Mouse (Mus musculus): ENCODE measurements around the gene Ifitm10. TPM values are rescaled to one million over a fixed set of nuclear protein-coding genes. Genes with fewer than 3 reads are reported as not detected.
A peak's percentile ranks its signal among the peaks of the same experiment; 100 is the strongest.
"Not testable (repeated sequence)": the region's sequence is repeated elsewhere in the genome, so short reads cannot be mapped to it uniquely, and the experiment has no call there.

Ifitm10 gene
- polyA plus RNA-seq, 2 experiments, result 0.87 to 1.3 TPM

DNA sequence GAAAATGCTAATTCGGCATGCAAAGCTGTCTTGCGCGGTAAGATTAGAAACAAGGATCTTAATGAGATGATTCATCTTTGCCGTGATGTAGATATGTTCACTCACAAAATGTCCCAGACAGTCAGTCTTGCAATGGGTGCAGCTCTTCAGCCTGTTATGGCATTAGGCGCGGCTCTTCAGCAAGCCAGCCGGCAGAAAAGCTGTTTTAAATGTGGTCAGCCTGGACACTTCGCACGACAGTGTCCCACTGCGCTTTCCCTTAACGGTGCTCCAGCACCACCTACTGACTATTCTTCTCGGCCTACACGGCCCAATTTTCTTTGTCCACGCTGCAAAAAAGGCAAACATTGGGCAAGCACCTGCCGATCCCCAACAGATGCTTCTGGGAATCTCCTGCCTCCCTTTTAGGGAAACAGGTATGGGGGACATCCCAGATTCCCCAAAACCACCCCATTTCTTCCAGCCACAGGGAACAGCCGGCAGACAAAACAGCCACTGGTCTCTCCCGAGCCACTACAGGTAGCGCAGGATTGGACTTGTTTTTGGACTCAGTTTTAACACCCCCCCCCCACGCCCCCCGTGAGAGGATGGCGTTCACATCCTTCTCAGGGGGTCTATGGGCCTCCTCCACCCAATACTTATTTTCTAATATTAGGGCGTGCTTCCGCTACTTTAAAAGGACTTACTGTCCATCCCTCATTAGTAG lies 88.3 kb downstream of the Ifitm10 start:
- Histone ChIP-seq H3K27ac (no peak overlapping the region), H3K9me3 (ENCODE audit: control insufficient read depth, low read length) (no peaks in the 10 kb centered on the region), H3K4me3 (ENCODE audit: insufficient read depth in 1 of 2, low read depth in 2 of 2, low read length in 2 of 2) (no peak overlapping the region), H3K9ac (replicated peaks) (no peak overlapping the region), H3K36me3 (replicated peaks; ENCODE audit: control insufficient read depth, insufficient read depth, low read depth) (no peaks in the 10 kb centered on the region), H3K27me3 (ENCODE audit: control insufficient read depth, insufficient read depth, low read length) (peaks cover 22% of the 10 kb centered on the region), H3K4me2 (ENCODE audit: low read depth) (peak overlapping the region; percentile 70), H3K4me1 (replicated peaks; ENCODE audit: control insufficient read depth in 2 of 2, insufficient read depth in 2 of 2, low read length in 1 of 2) (no peaks in the 10 kb centered on the region; a peak in 1 of 4 replicates)
- DNase-seq (ENCODE audit: low read depth in 3 of 3, low spot score in 3 of 3) (no peak), ATAC-seq (ENCODE audit: insufficient read depth) (no peak)
- TF ChIP-seq EP300 (IDR thresholded peaks at IDR 0.05; ENCODE audit: low read depth) (no peak), CTCF (IDR thresholded peaks at IDR 0.05; ENCODE audit: low read depth) (no peak)
- 23% methylated on average over 23 of the region's 23 CpGs for WGBS (ENCODE audit: insufficient replicate concordance)

DNA sequence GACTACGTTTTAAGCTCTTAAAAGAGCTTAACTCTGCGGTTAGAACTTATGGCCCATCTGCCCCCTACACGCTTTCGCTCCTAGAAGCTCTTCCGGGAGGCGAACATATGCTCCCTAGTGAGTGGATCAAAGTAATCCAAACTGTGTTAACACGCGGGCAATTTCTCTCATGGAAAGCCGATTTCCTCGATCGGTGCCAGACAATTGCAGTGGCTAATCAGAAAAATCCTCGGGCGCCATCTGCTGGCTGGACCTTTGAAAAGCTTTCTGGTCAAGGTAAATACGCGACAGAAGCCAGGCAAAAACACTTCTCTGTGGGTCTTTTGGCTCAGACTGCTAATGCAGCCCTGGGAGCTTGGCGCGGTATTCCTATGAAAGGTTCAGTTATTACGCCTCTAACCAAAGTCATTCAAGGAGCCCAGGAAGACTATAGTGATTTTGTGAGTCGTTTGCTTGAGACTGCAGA lies 88.9 kb downstream of the Ifitm10 start:
- WGBS (ENCODE audit: insufficient replicate concordance), result 0% methylated on average over 19 of the region's 19 CpGs
- ATAC-seq (ENCODE audit: insufficient read depth), result peak; percentile 35; the same call in 1 of the 2 replicates
- Histone ChIP-seq H3K4me1 (replicated peaks; ENCODE audit: control insufficient read depth in 2 of 2, insufficient read depth in 2 of 2, low read length in 1 of 2) (no peaks in the 10 kb centered on the region; a peak in 1 of 4 replicates), H3K4me3 (ENCODE audit: insufficient read depth in 1 of 2, low read depth in 2 of 2, low read length in 2 of 2) (peak overlapping the region; percentile 52 to 74), H3K36me3 (replicated peaks; ENCODE audit: control insufficient read depth, insufficient read depth, low read depth) (no peaks in the 10 kb centered on the region), H3K27me3 (ENCODE audit: control insufficient read depth, insufficient read depth, low read length) (peaks cover 22% of the 10 kb centered on the region), H3K9me3 (ENCODE audit: control insufficient read depth, low read length) (no peaks in the 10 kb centered on the region), H3K9ac (replicated peaks) (peak overlapping the region; percentile 50), H3K27ac (no peak overlapping the region), H3K4me2 (ENCODE audit: low read depth) (peak overlapping the region; percentile 70)
- peak; percentile 51 to 63 (median 59) for DNase-seq (ENCODE audit: low read depth in 3 of 3, low spot score in 3 of 3)
- TF ChIP-seq EP300 (IDR thresholded peaks at IDR 0.05; ENCODE audit: low read depth) (no peak), CTCF (IDR thresholded peaks at IDR 0.05; ENCODE audit: low read depth) (peak; percentile 75)

- ATAC-seq (ENCODE audit: insufficient read depth) (no peak), DNase-seq (ENCODE audit: low read depth in 3 of 3, low spot score in 3 of 3) (no peak)
- Histone ChIP-seq H3K27me3 (ENCODE audit: control insufficient read depth, insufficient read depth, low read length) (peaks cover 22% of the 10 kb centered on the region), H3K36me3 (replicated peaks; ENCODE audit: control insufficient read depth, insufficient read depth, low read depth) (no peaks in the 10 kb centered on the region), H3K4me1 (replicated peaks; ENCODE audit: control insufficient read depth in 2 of 2, insufficient read depth in 2 of 2, low read length in 1 of 2) (no peaks in the 10 kb centered on the region; a peak in 1 of 4 replicates), H3K9me3 (ENCODE audit: control insufficient read depth, low read length) (no peaks in the 10 kb centered on the region), H3K9ac (replicated peaks) (peak overlapping the region; percentile 50), H3K4me2 (ENCODE audit: low read depth) (peak overlapping the region; percentile 70), H3K27ac (no peak overlapping the region), H3K4me3 (ENCODE audit: insufficient read depth in 1 of 2, low read depth in 2 of 2, low read length in 2 of 2) (peak overlapping the region; percentile 52 to 74)
- 0 out of 2 replicates have a peak, but pooled peaks have one; percentile 32 for TF ChIP-seq CTCF (IDR thresholded peaks at IDR 0.05; ENCODE audit: low read depth)
- TF ChIP-seq EP300 (IDR thresholded peaks at IDR 0.05; ENCODE audit: low read depth), result no peak
- WGBS (ENCODE audit: insufficient replicate concordance), result under 1% methylated on average over 38 of the region's 38 CpGs
Measured at GRCm38 (mm10) chr7:142284023-142284591, 89.4 kb downstream of the Ifitm10 start.

DNA sequence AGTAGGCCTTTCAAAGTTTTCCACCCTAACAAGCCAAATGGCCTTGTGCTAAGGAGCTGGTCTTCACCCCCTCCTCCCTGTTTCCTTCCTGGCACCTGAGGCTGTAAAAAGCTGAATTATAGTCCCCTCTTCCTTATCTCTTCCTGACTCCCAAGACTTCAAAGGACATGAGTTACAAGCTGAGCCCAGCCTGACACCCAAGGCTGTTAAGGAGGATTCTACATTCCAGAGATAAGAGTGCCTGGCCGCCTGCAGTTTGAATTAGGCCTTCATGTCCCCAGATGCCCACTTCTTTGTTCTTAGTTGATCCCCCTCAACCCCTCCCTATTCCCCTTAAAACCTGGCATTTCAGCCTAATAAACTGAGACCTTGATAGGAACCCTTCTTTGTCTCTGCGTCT lies 90.7 kb downstream of the Ifitm10 start:
- not testable (repeated sequence) for H3K9ac ChIP-seq (replicated peaks); ATAC-seq (ENCODE audit: insufficient read depth); H3K27ac ChIP-seq; H3K4me2 ChIP-seq (ENCODE audit: low read depth); H3K4me3 ChIP-seq (ENCODE audit: insufficient read depth in 1 of 2, low read depth in 2 of 2, low read length in 2 of 2); H3K4me1 ChIP-seq (replicated peaks; ENCODE audit: control insufficient read depth in 2 of 2, insufficient read depth in 2 of 2, low read length in 1 of 2); H3K36me3 ChIP-seq (replicated peaks; ENCODE audit: control insufficient read depth, insufficient read depth, low read depth); H3K9me3 ChIP-seq (ENCODE audit: control insufficient read depth, low read length); DNase-seq (ENCODE audit: low read depth in 3 of 3, low spot score in 3 of 3)
- 29% methylated on average over 2 of the region's 2 CpGs for WGBS (ENCODE audit: insufficient replicate concordance)
- peaks cover 22% of the 10 kb centered on the region for H3K27me3 ChIP-seq (ENCODE audit: control insufficient read depth, insufficient read depth, low read length)

DNA sequence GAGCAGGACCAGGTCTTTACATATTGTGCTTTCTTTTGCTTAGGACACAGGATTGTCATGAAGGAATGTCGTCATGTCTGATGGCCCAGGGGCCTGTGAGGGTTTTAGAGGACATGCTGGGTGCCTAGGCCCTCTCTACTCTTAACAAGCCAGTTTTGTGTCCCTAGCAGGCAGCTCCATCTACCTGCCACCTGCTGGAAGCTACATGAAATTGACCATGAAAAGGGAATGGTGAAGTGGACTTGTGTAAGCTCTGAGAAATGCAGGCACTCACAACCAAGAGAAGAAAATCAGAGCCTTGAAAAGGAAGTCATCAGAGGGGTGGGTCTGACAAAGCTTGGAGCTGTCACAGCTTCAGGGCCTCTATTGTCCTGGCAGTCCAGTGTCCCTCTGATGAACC lies 94.3 kb downstream of the Ifitm10 start:
- not testable (repeated sequence) for H3K4me3 ChIP-seq (ENCODE audit: insufficient read depth in 1 of 2, low read depth in 2 of 2, low read length in 2 of 2); H3K27ac ChIP-seq; ATAC-seq (ENCODE audit: insufficient read depth); H3K9ac ChIP-seq (replicated peaks); H3K36me3 ChIP-seq (replicated peaks; ENCODE audit: control insufficient read depth, insufficient read depth, low read depth); H3K4me1 ChIP-seq (replicated peaks; ENCODE audit: control insufficient read depth in 2 of 2, insufficient read depth in 2 of 2, low read length in 1 of 2); H3K9me3 ChIP-seq (ENCODE audit: control insufficient read depth, low read length); DNase-seq (ENCODE audit: low read depth in 3 of 3, low spot score in 3 of 3); H3K4me2 ChIP-seq (ENCODE audit: low read depth)
- TF ChIP-seq CTCF (IDR thresholded peaks at IDR 0.05; ENCODE audit: low read depth), result 0 out of 2 replicates have a peak, but pooled peaks have one; percentile 11
- WGBS (ENCODE audit: insufficient replicate concordance), result 38% methylated on average over 1 of the region's 1 CpGs
- H3K27me3 ChIP-seq (ENCODE audit: control insufficient read depth, insufficient read depth, low read length), result peaks cover 19% of the 10 kb centered on the region

Data from liver, embryonic 14.5 days (tissue).